Mouse (Mus musculus): ENCODE measurements around the gene Slc9b1.

GRCm38 (mm10) chr3:135304566-135304965 lies 43.3 kb upstream of the Slc9b1 start:
- TF ChIP-seq GATA1 (IDR thresholded peaks at IDR 0.05; ENCODE audit: low read length), result no peak
- no peak for TF ChIP-seq TAL1 (IDR thresholded peaks at IDR 0.05; ENCODE audit: low read length)

Data from erythroblast, embryonic 14.5 days (primary cell).